Mouse (Mus musculus): ENCODE data around the gene Orc5.
A peak's percentile ranks its signal among the peaks of the same experiment; 100 is the strongest.
"Not testable (repeated sequence)": the region's sequence is repeated elsewhere in the genome, so short reads cannot be mapped to it uniquely, and the experiment has no call there.

Gene Orc5

DNA sequence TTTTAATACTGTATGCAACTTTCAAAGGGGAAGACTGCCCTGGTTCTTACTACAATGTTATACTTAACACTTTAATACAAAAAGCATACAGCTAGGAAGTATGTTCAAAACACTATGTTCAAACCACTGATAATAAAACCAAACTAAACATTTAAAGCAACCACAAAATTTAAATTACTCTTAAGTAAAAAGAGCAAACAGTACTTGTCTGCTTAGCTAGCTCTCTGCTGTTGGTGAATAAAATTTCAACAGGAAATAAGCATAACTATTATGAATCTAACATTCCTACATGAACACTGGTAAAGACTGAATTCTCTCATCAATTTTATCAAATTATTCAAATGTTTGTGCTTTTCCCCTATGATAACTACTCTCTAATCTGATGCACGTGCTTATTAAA is 13.5 kb downstream of the Orc5 start:
- no peak for DNase-seq (ENCODE audit: low read depth, low spot score)

DNA sequence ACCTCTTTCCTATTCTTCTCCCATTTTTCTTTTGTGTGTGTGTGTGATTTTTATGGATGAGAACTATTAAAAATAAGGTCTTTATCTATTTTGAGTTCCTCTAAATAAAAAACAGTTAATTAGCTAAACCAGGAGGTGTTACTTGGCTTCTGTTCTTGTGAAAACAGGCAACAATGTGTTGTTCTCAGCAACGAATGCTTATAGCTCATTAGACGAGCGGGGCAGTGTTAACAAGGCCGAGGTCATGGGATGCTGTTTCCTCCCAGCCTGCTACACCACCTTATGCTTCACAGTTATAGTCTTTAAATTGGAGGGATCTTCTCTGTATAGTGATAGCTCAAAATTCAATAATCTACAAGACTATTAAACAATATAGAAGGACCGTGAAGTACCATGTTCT is 17.7 kb downstream of the Orc5 start:
- no peak for DNase-seq (ENCODE audit: low read depth, low spot score)

DNA sequence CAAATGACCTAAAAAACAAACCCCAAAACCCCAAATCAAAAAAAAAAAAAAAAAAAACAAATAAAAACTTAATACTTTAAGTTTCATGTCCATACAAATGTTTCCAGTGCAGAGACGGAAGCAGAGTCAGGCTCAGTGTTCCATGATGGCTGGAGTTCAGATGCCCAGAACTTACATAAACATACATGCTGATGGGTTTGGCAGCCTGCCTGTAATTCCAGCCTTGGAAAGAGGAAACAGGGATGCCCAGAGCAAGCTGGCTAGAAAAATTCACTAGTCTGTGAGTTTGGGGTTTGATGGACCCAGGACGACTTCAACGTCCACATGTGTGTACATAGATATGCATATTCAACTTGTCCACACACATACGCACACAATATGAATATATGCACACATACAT is 27.6 kb downstream of the Orc5 start:
- no peak for DNase-seq (ENCODE audit: low read depth, low spot score)

DNA sequence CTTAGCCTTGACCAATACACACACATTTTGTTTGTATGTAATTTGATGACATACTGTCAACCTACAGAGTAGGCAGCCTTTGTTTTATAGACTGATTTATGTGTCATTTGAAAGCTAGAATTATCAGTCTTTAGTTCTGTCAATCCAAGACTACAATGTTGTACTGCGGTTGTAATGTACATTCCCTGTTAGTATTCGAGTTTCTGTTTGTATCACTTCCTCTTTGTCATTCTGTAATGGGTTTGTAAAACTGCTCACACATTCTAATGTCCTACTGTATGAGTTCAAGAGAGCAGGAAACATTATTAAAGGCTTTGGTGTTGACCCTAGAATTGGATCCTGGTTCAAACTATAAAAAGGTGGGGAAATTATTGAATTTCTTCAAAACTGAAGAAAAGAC is 30.5 kb downstream of the Orc5 start:
- no peak for DNase-seq (ENCODE audit: low read depth, low spot score)

DNA sequence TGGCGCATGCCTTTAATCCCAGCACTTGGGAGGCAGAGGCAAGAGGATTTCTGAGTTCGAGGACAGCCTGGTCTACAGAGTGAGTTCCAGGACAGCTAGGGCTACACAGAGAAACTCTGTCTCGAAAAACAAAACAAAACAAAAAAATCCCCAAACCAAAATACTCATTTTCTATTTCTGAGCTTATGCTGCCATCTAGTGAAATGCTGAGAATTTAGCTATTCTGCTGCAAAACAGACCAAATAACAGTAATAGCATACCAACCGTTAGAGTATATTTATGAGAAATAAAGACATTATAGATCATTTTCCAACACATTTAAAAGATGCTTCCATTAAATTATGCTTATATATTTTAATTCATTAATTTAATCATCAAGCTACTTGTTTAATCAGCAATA is 34.5 kb downstream of the Orc5 start:
- DNase-seq (ENCODE audit: low read depth, low spot score) = not testable (repeated sequence)

DNA sequence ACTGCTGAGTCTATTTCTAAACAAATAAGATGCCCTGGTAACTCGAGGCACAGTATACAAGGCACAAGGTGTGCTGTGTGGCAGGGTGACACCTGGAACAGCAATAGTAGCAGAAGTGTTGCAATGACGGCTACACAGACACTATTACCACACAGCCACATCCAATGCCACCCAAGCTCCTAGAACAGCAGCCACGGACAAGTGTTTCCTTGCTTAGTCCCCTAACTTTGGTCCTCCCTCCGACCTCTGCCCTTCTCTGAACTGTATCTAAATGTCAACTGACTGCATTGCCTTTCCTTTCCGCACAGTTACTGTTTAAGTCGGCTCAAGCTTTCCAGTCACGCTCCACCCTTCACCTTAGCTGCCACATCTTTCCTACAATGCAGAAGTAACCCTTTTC is 36.0 kb downstream of the Orc5 start:
- DNase-seq (ENCODE audit: low read depth, low spot score) = not testable (repeated sequence)

DNA sequence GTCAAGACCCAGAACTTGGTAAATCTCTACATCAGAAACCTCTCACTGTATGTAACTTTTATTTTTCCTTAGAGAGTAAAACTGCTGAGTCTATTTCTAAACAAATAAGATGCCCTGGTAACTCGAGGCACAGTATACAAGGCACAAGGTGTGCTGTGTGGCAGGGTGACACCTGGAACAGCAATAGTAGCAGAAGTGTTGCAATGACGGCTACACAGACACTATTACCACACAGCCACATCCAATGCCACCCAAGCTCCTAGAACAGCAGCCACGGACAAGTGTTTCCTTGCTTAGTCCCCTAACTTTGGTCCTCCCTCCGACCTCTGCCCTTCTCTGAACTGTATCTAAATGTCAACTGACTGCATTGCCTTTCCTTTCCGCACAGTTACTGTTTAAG is 37.6 kb downstream of the Orc5 start:
- not testable (repeated sequence) for DNase-seq (ENCODE audit: low read depth, low spot score)

DNA sequence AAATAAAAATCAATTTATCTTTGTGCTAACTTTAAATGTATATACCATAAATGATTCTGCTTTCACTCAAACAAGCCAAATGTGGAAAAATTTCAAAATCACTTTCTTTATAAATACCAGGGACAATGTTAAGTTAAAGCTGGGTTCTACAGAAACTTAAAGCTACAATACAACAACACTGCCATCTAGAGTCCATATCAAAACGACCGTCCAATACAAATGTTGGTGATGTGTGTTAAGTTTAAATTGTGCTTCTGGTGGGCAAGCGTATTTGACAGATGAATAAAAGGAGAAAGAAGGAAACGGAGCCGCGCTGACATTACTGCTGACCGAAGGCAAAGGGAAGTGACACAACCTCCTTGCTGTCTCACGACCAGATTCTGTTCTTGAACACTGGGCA is 38.4 kb downstream of the Orc5 start:
- DNase-seq (ENCODE audit: low read depth, low spot score) = no peak

DNA sequence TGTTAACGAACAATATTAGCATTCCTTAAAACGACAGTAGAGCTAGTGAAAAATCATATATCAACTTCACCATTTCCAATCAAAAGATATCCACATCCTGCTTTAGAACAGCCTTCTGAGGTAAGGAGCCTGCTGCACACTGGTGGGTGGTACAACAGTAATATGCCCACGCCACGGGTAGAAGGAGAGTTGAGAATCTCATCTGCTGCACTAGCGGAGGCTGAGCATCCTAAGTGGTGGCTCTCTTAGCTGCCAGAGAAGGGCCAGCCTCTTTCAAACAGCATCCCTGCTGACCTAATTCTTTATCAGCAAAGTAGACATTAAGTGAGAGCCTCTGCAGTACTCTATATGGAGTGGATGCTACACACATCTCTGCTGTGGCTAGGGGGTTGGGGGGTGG is 41.7 kb downstream of the Orc5 start:
- DNase-seq (ENCODE audit: low read depth, low spot score) = no peak

DNA sequence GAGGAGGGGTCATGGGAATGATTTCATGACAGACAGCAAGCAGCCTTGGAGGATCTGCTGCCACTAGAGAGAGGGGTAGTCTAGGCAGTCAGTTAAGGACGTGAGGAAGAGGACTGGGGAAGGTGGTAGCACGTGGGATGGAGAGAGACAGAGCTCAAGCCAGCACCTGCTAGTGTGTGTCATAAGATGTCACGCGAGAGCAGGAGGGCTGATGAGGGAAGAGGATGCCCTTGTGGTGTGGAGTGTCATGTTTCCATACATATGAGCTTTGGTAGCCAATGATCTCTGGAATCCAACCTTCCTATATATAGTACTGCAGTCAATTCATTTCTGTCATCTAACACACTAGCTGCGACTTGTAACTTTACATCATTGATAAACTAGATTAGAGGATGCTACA is 50.8 kb downstream of the Orc5 start:
- DNase-seq (ENCODE audit: low read depth, low spot score) = no peak

DNA sequence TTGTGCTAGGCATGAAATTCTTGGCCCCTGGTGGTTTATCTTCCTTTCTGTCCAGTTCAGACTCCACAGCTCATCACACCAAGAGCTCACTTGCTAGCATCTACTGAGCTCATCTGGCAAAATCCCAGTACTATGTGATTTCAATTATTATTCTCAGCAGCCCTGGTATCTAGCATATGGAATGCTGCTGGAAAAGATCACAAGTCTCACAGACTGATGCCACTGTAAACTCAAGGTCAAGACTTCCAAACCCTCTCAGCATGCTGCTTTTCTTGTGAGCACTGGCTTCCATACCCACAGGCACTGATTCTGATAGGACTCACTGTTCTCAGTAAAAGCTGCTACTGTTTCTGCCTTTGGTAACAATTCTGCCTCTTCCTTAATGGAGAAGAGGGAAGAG is 59.1 kb downstream of the Orc5 start:
- DNase-seq (ENCODE audit: low read depth, low spot score) = no peak

DNA sequence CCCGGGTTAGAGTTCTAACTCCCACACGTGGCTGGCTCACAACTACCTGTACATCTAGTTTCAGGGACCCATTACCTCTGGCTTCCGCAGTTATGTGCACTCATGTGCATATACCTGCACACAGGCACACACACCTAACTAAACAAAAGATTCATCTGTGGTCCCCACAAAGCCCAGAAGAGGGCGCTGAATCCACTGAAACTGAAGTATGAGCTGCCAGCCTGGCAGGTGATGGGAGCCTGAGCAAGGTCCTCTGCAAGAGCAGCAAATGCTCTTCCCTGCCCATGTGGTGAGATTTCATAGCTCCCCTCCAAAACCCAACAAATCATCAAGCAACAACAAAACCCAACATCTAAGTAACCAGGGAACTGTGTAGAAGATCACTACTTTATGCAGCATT is 61.1 kb downstream of the Orc5 start:
- peak; percentile 25 for DNase-seq (ENCODE audit: low read depth, low spot score)

DNA sequence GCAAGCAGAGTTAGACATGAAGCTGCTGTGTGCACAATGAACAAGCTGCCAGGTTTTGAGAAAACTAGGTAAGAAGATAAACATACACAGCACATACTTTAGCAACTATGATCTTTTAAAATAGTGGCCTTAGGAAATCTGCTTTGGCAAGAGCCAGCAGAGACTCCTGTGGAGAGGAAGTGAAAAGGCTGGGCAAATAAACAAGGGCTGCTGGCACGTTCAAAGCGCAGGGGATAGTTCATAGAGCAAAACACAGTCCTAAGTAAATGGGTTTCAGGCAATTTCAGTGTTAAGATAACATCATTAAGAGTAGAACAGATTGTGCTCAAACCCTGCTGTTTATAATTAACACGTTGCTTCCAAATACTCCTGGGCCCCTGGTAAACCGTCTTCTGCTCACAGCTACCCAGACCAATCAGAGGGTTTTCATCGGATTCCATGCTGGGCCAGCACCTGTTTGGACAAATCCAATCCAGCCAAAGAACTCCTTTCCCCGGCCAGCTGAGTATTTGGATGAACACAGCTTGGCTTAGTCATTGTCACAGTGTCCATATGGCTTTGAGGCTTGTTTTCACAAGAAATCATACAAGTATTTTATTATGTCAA is 63.5 kb downstream of the Orc5 start:
- no peak for DNase-seq (ENCODE audit: low read depth, low spot score)

DNA sequence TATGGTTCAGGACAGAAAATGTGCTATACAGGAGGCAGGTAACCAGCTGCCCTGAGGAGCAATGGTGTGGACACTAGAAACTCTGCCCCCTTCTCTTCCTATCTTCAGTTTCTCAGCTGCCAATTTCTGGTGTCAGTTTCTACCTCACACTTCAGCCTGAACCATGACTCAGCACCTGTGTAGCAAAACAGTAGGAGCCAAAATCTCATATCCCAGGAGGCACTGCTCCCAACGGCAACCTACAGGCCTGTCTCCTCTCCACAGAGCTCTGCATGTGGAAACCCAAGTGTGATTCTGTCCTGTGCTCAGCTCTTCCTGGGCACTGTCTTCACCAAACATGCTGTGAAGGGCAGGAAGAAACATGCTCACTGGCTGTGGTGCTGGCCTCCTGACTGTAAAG is 64.5 kb downstream of the Orc5 start:
- peak; percentile 54 for DNase-seq (ENCODE audit: low read depth, low spot score)

DNA sequence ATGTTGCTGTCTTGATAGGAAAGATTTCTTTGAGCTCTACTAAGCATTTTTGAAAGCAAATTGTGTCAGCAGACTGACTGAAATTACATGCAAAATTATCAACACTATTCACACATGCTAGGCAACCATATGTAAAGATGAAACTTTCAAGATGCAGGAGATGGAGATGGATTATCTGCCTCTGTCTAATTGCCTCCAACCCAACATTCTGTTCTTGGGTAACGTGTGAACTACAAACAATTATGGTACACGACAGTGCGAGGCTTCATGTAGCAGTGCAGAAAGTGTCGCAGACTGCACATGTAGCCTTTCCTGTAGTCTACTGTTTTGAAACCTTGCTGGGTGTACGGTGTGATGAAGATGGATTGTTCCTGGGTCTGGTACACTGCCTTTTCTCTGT is 67.7 kb downstream of the Orc5 start:
- no peak for DNase-seq (ENCODE audit: low read depth, low spot score)

DNA sequence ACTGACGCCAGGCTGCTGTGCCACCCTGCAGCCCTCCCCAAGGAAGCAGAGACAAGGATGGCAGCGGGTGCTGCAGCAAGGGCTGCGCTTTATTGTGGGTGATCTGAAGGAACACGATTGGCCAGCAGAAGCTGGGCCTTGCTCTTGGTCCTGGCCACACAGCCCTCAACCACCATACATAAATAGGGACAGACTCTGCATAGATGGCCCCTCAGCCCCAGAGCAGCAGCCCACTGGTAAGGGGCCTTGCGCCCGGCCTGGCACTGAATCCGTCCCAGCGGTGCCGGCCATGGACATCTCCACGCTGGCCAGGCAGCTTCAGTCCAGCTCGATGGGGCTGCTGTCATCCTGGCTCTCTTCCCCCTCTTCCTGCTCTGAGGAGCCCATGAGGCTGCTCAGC is 77.8 kb downstream of the Orc5 start:
- DNase-seq (ENCODE audit: low read depth, low spot score) = not testable (repeated sequence)

DNA sequence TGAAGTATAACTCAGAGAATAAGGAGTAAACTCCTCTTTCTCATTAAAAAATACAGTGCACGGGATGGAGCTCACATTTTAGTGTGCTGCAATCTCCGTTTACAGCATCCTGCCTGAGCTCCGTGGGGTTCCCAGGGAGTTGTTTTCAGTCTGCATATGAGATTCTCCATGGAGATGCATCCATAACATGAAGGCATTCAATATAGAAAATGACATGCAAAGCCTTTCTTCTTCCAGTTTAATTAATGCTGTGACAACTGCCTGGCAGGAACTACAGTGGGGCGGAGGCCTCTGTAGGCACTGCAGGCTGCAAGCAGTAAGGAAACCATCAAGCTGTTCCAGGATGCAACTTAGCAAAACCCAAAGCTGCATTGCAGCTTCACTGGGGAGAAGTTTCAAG is 79.0 kb downstream of the Orc5 start:
- no peak for DNase-seq (ENCODE audit: low read depth, low spot score)

DNA sequence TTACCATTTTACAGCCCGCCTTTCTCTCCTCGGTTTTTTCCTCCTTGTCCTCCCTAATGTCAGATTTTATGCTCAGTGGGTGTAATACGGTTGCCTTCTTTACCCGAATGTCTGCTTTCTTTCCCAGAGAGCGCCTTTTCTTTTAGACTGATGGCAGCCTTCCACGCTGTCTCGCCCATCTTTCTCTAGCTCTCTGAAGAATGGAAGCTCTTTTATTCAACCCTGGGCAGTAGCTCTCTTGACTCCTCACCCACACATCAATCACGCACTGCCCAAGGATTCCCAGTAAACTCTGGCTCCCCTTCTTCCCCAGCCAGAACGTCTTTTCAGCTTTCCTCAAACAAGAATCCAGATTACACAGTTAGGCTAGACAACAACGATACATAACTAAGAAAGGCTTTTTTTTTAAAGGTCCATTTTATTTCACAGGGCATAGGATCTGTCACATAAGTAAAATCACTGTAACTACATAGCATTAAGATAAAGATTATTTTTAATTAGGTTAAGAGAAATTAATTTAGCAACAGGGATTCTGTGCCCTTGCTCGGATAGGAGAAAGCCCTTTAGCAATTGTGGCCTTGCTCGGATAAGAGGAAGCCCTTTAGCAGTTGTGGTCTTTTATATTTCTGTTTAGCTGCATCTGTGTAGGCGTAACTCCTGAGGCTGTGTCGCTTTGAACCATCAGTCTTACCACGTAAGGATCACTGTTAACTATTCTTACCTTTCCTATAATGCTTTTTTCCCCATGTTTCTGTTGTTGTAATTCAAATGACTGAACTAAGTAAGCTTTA is 97.2 kb downstream of the Orc5 start:
- no peak for DNase-seq (ENCODE audit: low read depth, low spot score)

DNA sequence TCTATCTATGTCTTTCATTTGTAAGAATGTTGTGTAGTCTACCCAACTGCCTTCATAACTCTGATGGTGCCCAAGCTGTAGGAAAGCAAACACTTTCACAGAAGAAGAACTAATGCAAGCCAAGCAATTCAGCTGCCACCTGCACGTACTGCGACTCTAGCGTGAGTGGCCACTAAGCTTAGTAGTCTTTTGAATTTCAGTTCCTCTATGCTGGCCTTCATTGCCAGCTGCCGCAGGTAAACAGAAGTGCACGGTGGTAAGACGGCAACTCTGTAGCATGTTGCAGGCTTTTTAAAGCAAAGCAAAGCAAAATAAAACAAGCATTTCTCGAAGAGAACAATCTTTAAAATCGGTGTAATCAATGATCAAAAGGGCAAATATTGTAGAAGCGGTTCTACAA is 97.8 kb downstream of the Orc5 start:
- DNase-seq (ENCODE audit: low read depth, low spot score) = no peak

DNA sequence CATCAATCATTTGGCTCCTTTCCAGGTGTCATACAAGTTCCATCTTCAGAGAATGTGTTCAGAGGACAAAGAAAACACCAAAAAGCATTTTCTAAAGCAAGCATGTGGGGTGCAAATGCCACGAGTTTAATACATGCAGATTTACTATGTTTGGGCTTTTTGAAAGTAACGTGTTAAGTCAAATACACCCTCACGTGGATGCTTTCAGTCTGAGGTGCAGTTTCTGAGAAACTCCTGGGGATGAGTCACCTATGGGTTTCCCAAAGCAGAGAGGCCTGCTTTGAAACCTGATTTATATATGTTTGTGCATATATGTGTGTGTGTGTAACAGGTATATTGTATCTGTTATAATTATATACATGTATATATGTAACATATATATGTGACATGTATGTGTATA is 98.5 kb downstream of the Orc5 start:
- no peak for DNase-seq (ENCODE audit: low read depth, low spot score)

DNA sequence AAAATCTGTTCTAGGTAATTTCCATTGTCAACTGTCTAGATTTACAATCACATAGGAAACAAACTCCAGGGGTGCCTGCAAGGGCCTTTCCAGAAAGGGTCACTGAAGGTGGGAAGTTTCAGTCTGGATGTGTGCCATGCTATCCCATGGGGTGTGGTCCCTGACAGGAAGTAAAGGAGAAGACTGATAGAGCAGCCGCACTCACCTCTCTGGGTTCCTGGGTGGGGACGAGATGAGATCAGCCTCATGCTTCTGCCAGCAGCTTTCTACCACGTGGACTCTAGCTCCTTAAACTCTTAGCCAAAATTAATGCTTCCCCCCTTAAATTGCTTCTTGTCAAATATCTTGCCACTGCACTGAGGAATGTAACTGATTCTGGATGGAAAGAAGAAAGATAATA is 100.7 kb downstream of the Orc5 start:
- no peak for DNase-seq (ENCODE audit: low read depth, low spot score)
